Mouse (Mus musculus) midbrain, embryonic 14.5 days (tissue): ENCODE measurements around the gene Tmem273. TPM values are rescaled to one million over a fixed set of nuclear protein-coding genes. Genes with fewer than 3 reads are reported as not detected.

ENCODE experiments used
- ATAC-seq: fragments of 200-750 bp; cut with Nextera tagmentation; 2 replicates; pipeline ENCODE4 v1.8.0; 2017; ENCODE audit warnings: moderate number of reproducible peaks, moderate library complexity; ENCODE audit not compliant: low FRiP score, low TSS enrichment
- DNase-seq: peaks from one replicate; pipeline ENCODE4 v3.0.0-alpha.2; 2015
- H3K27ac ChIP-seq: fragments of 300-500 bp; sonication (generic); replicated peaks from 2 replicates; pipeline ENCODE4 v1.5.1; 2014; ENCODE audit warnings: mild to moderate bottlenecking, low read depth, low read length, moderate library complexity
- H3K27me3 ChIP-seq: fragments of 300-500 bp; sonication (generic); 2 replicates; pipeline ENCODE4 v1.6.1; 2014; ENCODE audit warnings: low read length, control low read depth, mixed read lengths; ENCODE audit not compliant: control insufficient read depth, insufficient read depth
- H3K36me3 ChIP-seq: fragments of 300-500 bp; sonication (generic); 2 replicates; pipeline ENCODE4 v1.6.1; 2014; ENCODE audit warnings: low read length, control low read depth; ENCODE audit not compliant: control insufficient read depth, insufficient read depth
- H3K4me1 ChIP-seq: fragments of 300-500 bp; sonication (generic); 2 replicates; pipeline ENCODE4 v1.6.1; 2014; ENCODE audit warnings: mild to moderate bottlenecking, antibody characterized with exemption, low read length, control low read depth; ENCODE audit not compliant: control insufficient read depth, insufficient read depth
- H3K4me2 ChIP-seq: fragments of 300-500 bp; sonication (generic); 2 replicates; pipeline ENCODE4 v1.6.1; 2014; ENCODE audit warnings: mild to moderate bottlenecking, low read length, moderate library complexity
- H3K4me3 ChIP-seq: fragments of 300-500 bp; sonication (generic); replicated peaks from 2 replicates; pipeline ENCODE4 v1.5.1; 2014; ENCODE audit warnings: low read depth, low read length
- H3K9ac ChIP-seq: fragments of 300-500 bp; sonication (generic); replicated peaks from 2 replicates; pipeline ENCODE4 v1.6.1; 2014; ENCODE audit warnings: mild to moderate bottlenecking, low read length, moderate library complexity
- H3K9me3 ChIP-seq: fragments of 300-500 bp; sonication (generic); 2 replicates; pipeline ENCODE4 v1.6.1; 2016; ENCODE audit warnings: low read length, control low read depth, mixed read lengths; ENCODE audit not compliant: control insufficient read depth
- WGBS: fragments of 180-500 bp; shearing (Covaris S2); extraction: QIAGEN DNeasy Blood & Tissue Kit; methylation state at CpG from one replicate; pipeline ENCODE4 v1.1.7; 2014; 5-methylcytosine and 5-hydroxymethylcytosine counted together
- polyA plus RNA-seq: library from polyadenylated mRNA; unstranded; fragments of >200 nt; fragmentation: Nextera tagmentation; extraction: Ambion mirVana; gene quantifications from 2 replicates; pipeline ENCODE4 v1.2.1, GENCODE M21; 2014

Tmem273 gene
- polyA plus RNA-seq, 1 experiment from 2014 or later = 0.33 TPM

- no peak for ATAC-seq
- H3K4me2 ChIP-seq = no peak overlapping the region
- H3K9ac ChIP-seq = no peak overlapping the region
- no peak for DNase-seq
- H3K9me3 ChIP-seq = no peaks in the 10 kb centered on the region
- H3K27ac ChIP-seq = no peak overlapping the region
- H3K27me3 ChIP-seq = no peaks in the 10 kb centered on the region
- H3K36me3 ChIP-seq = no peaks in the 10 kb centered on the region
- H3K4me1 ChIP-seq = no peaks in the 10 kb centered on the region
- no peak overlapping the region for H3K4me3 ChIP-seq
- 46% methylated on average over 3 of the region's 3 CpGs for WGBS
Observed at GRCm38 (mm10) chr14:32772791-32773190, 13.0 kb upstream of the Tmem273 start.

- 85% methylated on average over 3 of the region's 3 CpGs for WGBS
- Histone ChIP-seq H3K36me3 (no peaks in the 10 kb centered on the region), H3K9me3 (no peaks in the 10 kb centered on the region), H3K27me3 (no peaks in the 10 kb centered on the region), H3K4me2 (no peak overlapping the region), H3K4me1 (no peaks in the 10 kb centered on the region), H3K27ac (no peak overlapping the region), H3K4me3 (no peak overlapping the region), H3K9ac (no peak overlapping the region)
- DNase-seq = no peak
- ATAC-seq = no peak
Observed at GRCm38 (mm10) chr14:32773456-32773855, 12.3 kb upstream of the Tmem273 start.

- ATAC-seq = no peak
- Histone ChIP-seq H3K27me3 (no peaks in the 10 kb centered on the region), H3K36me3 (no peaks in the 10 kb centered on the region), H3K4me3 (no peak overlapping the region), H3K4me2 (no peak overlapping the region), H3K4me1 (no peaks in the 10 kb centered on the region), H3K9me3 (no peaks in the 10 kb centered on the region), H3K9ac (no peak overlapping the region), H3K27ac (no peak overlapping the region)
- DNase-seq = no peak
- WGBS = 90% methylated on average over 7 of the region's 7 CpGs
Observed at GRCm38 (mm10) chr14:32776077-32776476, 9.7 kb upstream of the Tmem273 start.

- WGBS = 81% methylated on average over 3 of the region's 3 CpGs
- Histone ChIP-seq H3K27me3 (no peaks in the 10 kb centered on the region), H3K27ac (no peak overlapping the region), H3K36me3 (no peaks in the 10 kb centered on the region), H3K4me3 (no peak overlapping the region), H3K4me2 (no peak overlapping the region), H3K9me3 (no peaks in the 10 kb centered on the region), H3K9ac (no peak overlapping the region), H3K4me1 (no peaks in the 10 kb centered on the region)
- DNase-seq (no peak), ATAC-seq (no peak)
Observed at GRCm38 (mm10) chr14:32778362-32778761, 7.4 kb upstream of the Tmem273 start.

- Histone ChIP-seq H3K9me3 (no peaks in the 10 kb centered on the region), H3K27ac (no peak overlapping the region), H3K4me1 (no peaks in the 10 kb centered on the region), H3K27me3 (no peaks in the 10 kb centered on the region), H3K4me2 (no peak overlapping the region), H3K36me3 (no peaks in the 10 kb centered on the region), H3K4me3 (no peak overlapping the region), H3K9ac (no peak overlapping the region)
- DNase-seq (no peak), ATAC-seq (no peak)
- WGBS = 89% methylated on average over 4 of the region's 4 CpGs
Observed at GRCm38 (mm10) chr14:32782866-32783265, 2.9 kb upstream of the Tmem273 start.

- Histone ChIP-seq H3K9me3 (no peaks in the 10 kb centered on the region), H3K4me1 (no peaks in the 10 kb centered on the region), H3K27ac (no peak overlapping the region), H3K9ac (no peak overlapping the region), H3K36me3 (no peaks in the 10 kb centered on the region), H3K27me3 (no peaks in the 10 kb centered on the region), H3K4me2 (no peak overlapping the region), H3K4me3 (no peak overlapping the region)
- ATAC-seq = no peak
- no peak for DNase-seq
- 90% methylated on average over 12 of the region's 12 CpGs for WGBS
Observed at GRCm38 (mm10) chr14:32784130-32784747, 1.5 kb upstream of the Tmem273 start.

- H3K4me3 ChIP-seq = no peak overlapping the region
- no peak overlapping the region for H3K4me2 ChIP-seq
- H3K4me1 ChIP-seq = no peaks in the 10 kb centered on the region
- ATAC-seq (no peak), DNase-seq (no peak)
- WGBS = 76% methylated on average over 4 of the region's 4 CpGs
- H3K27me3 ChIP-seq = no peaks in the 10 kb centered on the region
- H3K9ac ChIP-seq = no peak overlapping the region
- no peak overlapping the region for H3K27ac ChIP-seq
- H3K9me3 ChIP-seq = no peaks in the 10 kb centered on the region
- no peaks in the 10 kb centered on the region for H3K36me3 ChIP-seq
Observed at GRCm38 (mm10) chr14:32784748-32785134, 1.0 kb upstream of the Tmem273 start.

- ATAC-seq (no peak), DNase-seq (no peak)
- Histone ChIP-seq H3K4me1 (no peaks in the 10 kb centered on the region), H3K36me3 (no peaks in the 10 kb centered on the region), H3K27ac (no peak overlapping the region), H3K4me2 (no peak overlapping the region), H3K27me3 (no peaks in the 10 kb centered on the region), H3K4me3 (no peak overlapping the region), H3K9ac (no peak overlapping the region), H3K9me3 (no peaks in the 10 kb centered on the region)
- WGBS = 64% methylated on average over 5 of the region's 5 CpGs
Observed at GRCm38 (mm10) chr14:32787691-32788090, 1.9 kb downstream of the Tmem273 start.

GRCm38 (mm10) chr14:32796375-32796774, 10.6 kb downstream of the Tmem273 start:
- Histone ChIP-seq H3K9me3 (no peaks in the 10 kb centered on the region), H3K27ac (no peak overlapping the region), H3K9ac (no peak overlapping the region), H3K27me3 (no peaks in the 10 kb centered on the region), H3K4me1 (0 out of 2 replicates have a peak, but pooled peaks cover 3% of the 10 kb centered on the region), H3K36me3 (no peaks in the 10 kb centered on the region), H3K4me2 (no peak overlapping the region), H3K4me3 (no peak overlapping the region)
- DNase-seq (peak; percentile 28), ATAC-seq (peak; percentile 43; the same call in 1 of the 2 replicates)
- WGBS = 33% methylated on average over 8 of the region's 8 CpGs
